Mouse (Mus musculus) spleen, postnatal 14 days (tissue): ENCODE measurements around the gene Lrmp.
A peak's percentile ranks its signal among the peaks of the same experiment; 100 is the strongest.

Source experiments
- DNase-seq, 2 experiments: peaks; one replicate each; pipeline ENCODE4 v3.0.0; 2021 to 2022; ENCODE audit warnings: low spot score in 2 of 2

Gene Lrmp

GRCm38 (mm10) chr6:145202432-145203125, 87.1 kb downstream of the Lrmp start:
- DNase-seq: no peak

- DNase-seq: no peak
Observed at GRCm38 (mm10) chr6:145204440-145204839, 89.0 kb downstream of the Lrmp start.

GRCm38 (mm10) chr6:145205142-145205541, 89.7 kb downstream of the Lrmp start:
- no peak for DNase-seq

GRCm38 (mm10) chr6:145210056-145210680, 94.7 kb downstream of the Lrmp start:
- DNase-seq: no peak

GRCm38 (mm10) chr6:145210816-145211338, 95.4 kb downstream of the Lrmp start, which contains the start of the genes Casc1 and Etfrf1:
Casc1 (minus strand) TSS chr6:145211005.
Etfrf1 (plus strand) TSS chr6:145211134.
- peak; percentile 90 to 93 for DNase-seq

GRCm38 (mm10) chr6:145211376-145212305, 96.2 kb downstream of the Lrmp start:
- no peak for DNase-seq

- DNase-seq: no peak
Observed at GRCm38 (mm10) chr6:145213916-145214315, 98.5 kb downstream of the Lrmp start.

- DNase-seq: no peak
Observed at GRCm38 (mm10) chr6:145215826-145216225, 100.4 kb downstream of the Lrmp start.

- no peak for DNase-seq
Observed at GRCm38 (mm10) chr6:145224246-145224645, 108.8 kb downstream of the Lrmp start.
